Mouse (Mus musculus) brain, embryonic 14.5 days (tissue): ENCODE data around the gene Iqcj.

ENCODE experiments used
- CTCF ChIP-seq: fragments of 200-500 bp; IDR thresholded peaks from 2 replicates; pipeline ENCODE4 v1.5.1; 2012; ENCODE audit warnings: inconsistent platforms, mild to moderate bottlenecking, moderate library complexity, borderline replicate concordance; ENCODE audit not compliant: insufficient read depth, insufficient read length; ENCODE audit errors: extremely low read depth
- POLR2A ChIP-seq: fragments of 200-500 bp; IDR thresholded peaks from 2 replicates; pipeline ENCODE4 v1.6.1; 2012; ENCODE audit warnings: mild to moderate bottlenecking, inconsistent platforms, borderline replicate concordance; ENCODE audit not compliant: poor library complexity, insufficient read depth, insufficient read length, severe bottlenecking; ENCODE audit errors: extremely low read depth

GRCm38 (mm10) chr3:67884335-67884734 is 7.7 kb upstream of the Iqcj start:
- TF ChIP-seq CTCF (no peak), POLR2A (no peak)
